Mouse (Mus musculus): ENCODE measurements around the gene Tmem174.

Tmem174 gene

GRCm38 (mm10) chr13:98632306-98632942 is 4.8 kb downstream of the Tmem174 start:
- no peak for DNase-seq (ENCODE audit: low spot score)

- DNase-seq (ENCODE audit: low spot score), result no peak
These were observed 5.9 kb downstream of the Tmem174 start for GRCm38 (mm10) chr13:98631105-98631838.

GRCm38 (mm10) chr13:98626736-98627135 is 10.5 kb downstream of the Tmem174 start:
- no peak for DNase-seq (ENCODE audit: low spot score)

GRCm38 (mm10) chr13:98624506-98624905 is 12.7 kb downstream of the Tmem174 start:
- DNase-seq (ENCODE audit: low spot score), result no peak

GRCm38 (mm10) chr13:98622881-98623549 is 14.2 kb downstream of the Tmem174 start:
- DNase-seq (ENCODE audit: low spot score), result no peak

GRCm38 (mm10) chr13:98617429-98618067 is 19.7 kb downstream of the Tmem174 start:
- DNase-seq (ENCODE audit: low spot score), result no peak

GRCm38 (mm10) chr13:98607885-98608477 is 29.2 kb downstream of the Tmem174 start:
- DNase-seq (ENCODE audit: low spot score), result no peak

GRCm38 (mm10) chr13:98603799-98604198 is 33.4 kb downstream of the Tmem174 start:
- DNase-seq (ENCODE audit: low spot score), result no peak

- no peak for DNase-seq (ENCODE audit: low spot score)
These were observed 40.5 kb downstream of the Tmem174 start for GRCm38 (mm10) chr13:98596746-98597145.

- no peak for DNase-seq (ENCODE audit: low spot score)
These were observed 42.5 kb downstream of the Tmem174 start for GRCm38 (mm10) chr13:98594726-98595141.

GRCm38 (mm10) chr13:98593938-98594539 is 43.2 kb downstream of the Tmem174 start:
- DNase-seq (ENCODE audit: low spot score), result no peak

GRCm38 (mm10) chr13:98591406-98591805 is 45.8 kb downstream of the Tmem174 start:
- no peak for DNase-seq (ENCODE audit: low spot score)

GRCm38 (mm10) chr13:98590693-98591389 is 46.4 kb downstream of the Tmem174 start:
- no peak for DNase-seq (ENCODE audit: low spot score)

- no peak for DNase-seq (ENCODE audit: low spot score)
These were observed 47.6 kb downstream of the Tmem174 start for GRCm38 (mm10) chr13:98589572-98589971.

- peak; percentile 47 for DNase-seq (ENCODE audit: low spot score)
These were observed 48.2 kb downstream of the Tmem174 start for GRCm38 (mm10) chr13:98588951-98589501.

GRCm38 (mm10) chr13:98588480-98588879 is 48.7 kb downstream of the Tmem174 start:
- DNase-seq (ENCODE audit: low spot score), result no peak

GRCm38 (mm10) chr13:98587639-98588038 is 49.6 kb downstream of the Tmem174 start:
- no peak for DNase-seq (ENCODE audit: low spot score)

GRCm38 (mm10) chr13:98586817-98587575 is 50.2 kb downstream of the Tmem174 start:
- DNase-seq (ENCODE audit: low spot score), result no peak
